Mouse (Mus musculus) leukemia stem cell, adult 10-12 weeks (primary cell): Measurements from ENCODE around the gene Ubash3a. TPM values are rescaled to one million over a fixed set of nuclear protein-coding genes. Genes with fewer than 3 reads are reported as not detected.

Experiments
- polyA plus RNA-seq: library from polyadenylated mRNA; stranded (reverse); fragments of >175 nt; gene quantifications from 2 replicates; pipeline ENCODE4 v1.2.3, GENCODE M21; 2012; ENCODE audit warnings: low replicate concordance

The Ubash3a gene
- 19.0 and 36.9 TPM in 2 replicates for polyA plus RNA-seq

GRCm38 (mm10) chr17:31207771-31208334 lies at the start of gene Ubash3a:
Gene Ubash3a (plus strand): TSS chr17:31207873.

GRCm38 (mm10) chr17:31165127-31165526 lies 42.5 kb upstream of the Ubash3a start, which contains the start of gene Tff1:
Gene Tff1 (minus strand): TSS chr17:31165277.

GRCm38 (mm10) chr17:31198877-31199276 lies 8.8 kb upstream of the Ubash3a start, which contains the start of gene Tmprss3:
Gene Tmprss3 (minus strand): TSS chr17:31198977.

GRCm38 (mm10) chr17:31276922-31277918 lies 69.5 kb downstream of the Ubash3a start, which contains the start of gene Rsph1:
Gene Rsph1 (minus strand): TSS chr17:31277383.

GRCm38 (mm10) chr17:31286492-31286891 lies 78.8 kb downstream of the Ubash3a start, which contains the start of gene Slc37a1:
Gene Slc37a1 (plus strand): TSS chr17:31286792.

Other genes starting within 250 kb of the Ubash3a start
- gene Abcg1, start 150.2 kb upstream of the Ubash3a start, polyA plus RNA-seq, result 17.0 and 23.7 TPM in 2 replicates
- not detected in 2 replicates for gene Tff3, start 78.2 kb upstream of the Ubash3a start, polyA plus RNA-seq
- gene Tff2, start 63.6 kb upstream of the Ubash3a start, polyA plus RNA-seq, result not detected in 2 replicates
- gene Tff1, start 42.6 kb upstream of the Ubash3a start, polyA plus RNA-seq, result not detected in 2 replicates
- not detected in 2 replicates for gene Tmprss3, start 8.9 kb upstream of the Ubash3a start, polyA plus RNA-seq
- 0.55 TPM in 2 replicates for gene Rsph1, start 69.5 kb downstream of the Ubash3a start, polyA plus RNA-seq
- 5.9 and 7.2 TPM in 2 replicates for gene Slc37a1, start 78.9 kb downstream of the Ubash3a start, polyA plus RNA-seq
- gene Pde9a, start 178.3 kb downstream of the Ubash3a start, polyA plus RNA-seq, result not detected in 2 replicates